Mouse (Mus musculus) intestine, postnatal 0 days (tissue): ENCODE results near the gene Ykt6. TPM values are rescaled to one million over a fixed set of nuclear protein-coding genes. Genes with fewer than 3 reads are reported as not detected.

Experiments
- ATAC-seq: fragments of 200-750 bp; cut with Nextera tagmentation; 2 replicates; pipeline ENCODE4 v1.8.0; 2017; ENCODE audit warnings: mild to moderate bottlenecking, moderate TSS enrichment, moderate library complexity
- H3K27ac ChIP-seq: fragments of 300-500 bp; sonication (generic); 2 replicates; pipeline ENCODE4 v1.5.1; 2014; ENCODE audit warnings: mild to moderate bottlenecking, low read depth, low read length, moderate library complexity
- H3K27me3 ChIP-seq: fragments of 300-500 bp; sonication (generic); replicated peaks from 2 replicates; pipeline ENCODE4 v1.6.1; 2014; ENCODE audit warnings: low read length, mixed read lengths; ENCODE audit not compliant: control insufficient read depth, insufficient read depth
- H3K36me3 ChIP-seq: fragments of 300-500 bp; sonication (generic); 2 replicates; pipeline ENCODE4 v1.6.1; 2014; ENCODE audit warnings: mild to moderate bottlenecking, moderate library complexity; ENCODE audit not compliant: control insufficient read depth, insufficient read depth
- H3K4me1 ChIP-seq: fragments of 300-500 bp; sonication (generic); replicated peaks from 2 replicates; pipeline ENCODE4 v1.6.1; 2014; ENCODE audit warnings: antibody characterized with exemption, low read length, mixed read lengths; ENCODE audit not compliant: control insufficient read depth, insufficient read depth
- H3K4me2 ChIP-seq: fragments of 300-500 bp; sonication (generic); replicated peaks from 2 replicates; pipeline ENCODE4 v1.6.1; 2014; ENCODE audit warnings: low read depth, mild to moderate bottlenecking, moderate library complexity
- H3K4me3 ChIP-seq: fragments of 300-500 bp; sonication (generic); 2 replicates; pipeline ENCODE4 v1.5.1; 2014; ENCODE audit warnings: low read depth, low read length
- H3K9ac ChIP-seq: fragments of 300-500 bp; sonication (generic); 2 replicates; pipeline ENCODE4 v1.6.1; 2014; ENCODE audit warnings: mild to moderate bottlenecking, low read depth, low read length
- H3K9me3 ChIP-seq: fragments of 300-500 bp; sonication (generic); 2 replicates; pipeline ENCODE4 v1.6.1; 2016; ENCODE audit warnings: mixed run types; ENCODE audit not compliant: control insufficient read depth
- CTCF ChIP-seq: sonication (generic); IDR thresholded peaks from 2 replicates; pipeline ENCODE4 v1.5.1; 2016; ENCODE audit warnings: low read depth, mild to moderate bottlenecking, control low read depth, antibody characterized with exemption, moderate library complexity
- WGBS: fragments of 180-500 bp; shearing (Covaris S2); extraction: QIAGEN DNeasy Blood & Tissue Kit; methylation state at CpG from one replicate; pipeline ENCODE4 v1.1.7; 2014; 5-methylcytosine and 5-hydroxymethylcytosine counted together
- polyA plus RNA-seq: library from polyadenylated mRNA; unstranded; fragments of >200 nt; fragmentation: Nextera tagmentation; extraction: Ambion mirVana; gene quantifications from 2 replicates; pipeline ENCODE4 v1.2.1, GENCODE M21; 2015

Ykt6 gene
- 50.9 and 53.8 TPM in 2 replicates for polyA plus RNA-seq

DNA sequence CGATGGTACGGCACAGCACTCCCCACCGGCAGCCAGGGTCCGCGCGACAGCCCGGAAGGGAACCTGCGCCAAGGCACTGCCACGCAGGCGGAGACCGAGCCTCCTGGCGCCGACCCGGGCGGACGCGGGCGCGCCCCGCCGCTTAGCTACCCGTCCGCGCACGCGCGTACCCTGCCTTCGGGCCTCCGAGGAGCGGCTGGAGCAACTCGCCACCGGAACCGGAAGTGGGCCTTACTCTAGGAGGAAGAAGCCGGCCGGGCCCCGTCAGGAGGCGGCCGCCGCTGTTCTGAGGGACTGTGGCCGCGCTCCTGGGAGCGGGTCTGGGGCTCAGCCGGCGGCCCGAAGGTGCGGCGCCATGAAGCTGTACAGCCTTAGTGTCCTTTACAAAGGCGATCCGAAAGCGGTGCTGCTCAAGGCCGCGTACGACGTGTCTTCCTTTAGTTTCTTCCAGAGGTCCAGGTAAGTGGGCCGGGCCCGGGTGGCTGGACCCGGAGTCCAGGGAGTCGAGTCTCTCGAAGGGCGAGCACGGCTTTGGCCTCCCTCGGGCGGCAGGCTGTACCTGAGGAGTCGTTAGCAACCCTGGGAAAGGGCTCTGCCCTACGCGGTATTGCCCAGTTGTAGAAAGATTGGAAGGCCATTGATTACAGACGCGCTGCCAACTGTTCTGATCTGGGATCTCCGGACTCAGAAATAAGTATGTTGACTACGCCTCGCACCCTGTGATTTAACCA, at the start of gene Ykt6:
Ykt6 (plus strand) TSS at position 148 of the 731 bp plus-strand sequence.
- Histone ChIP-seq H3K27ac (peak within 1 kb of the TSS; percentile 92), H3K4me2 (peak within 1 kb of the TSS; percentile 83), H3K27me3 (no peaks in the 10 kb centered on the region), H3K4me3 (peak within 1 kb of the TSS; percentile 94), H3K36me3 (peaks cover 5% of the 10 kb centered on the region), H3K9ac (peak within 1 kb of the TSS; percentile 97), H3K4me1 (peaks cover 7% of the 10 kb centered on the region; the same call in 1 of the 2 replicates), H3K9me3 (no peaks in the 10 kb centered on the region)
- WGBS, result under 1% methylated on average over 71 of the region's 71 CpGs
- no peak for TF ChIP-seq CTCF
- ATAC-seq, result peak; percentile 97

DNA sequence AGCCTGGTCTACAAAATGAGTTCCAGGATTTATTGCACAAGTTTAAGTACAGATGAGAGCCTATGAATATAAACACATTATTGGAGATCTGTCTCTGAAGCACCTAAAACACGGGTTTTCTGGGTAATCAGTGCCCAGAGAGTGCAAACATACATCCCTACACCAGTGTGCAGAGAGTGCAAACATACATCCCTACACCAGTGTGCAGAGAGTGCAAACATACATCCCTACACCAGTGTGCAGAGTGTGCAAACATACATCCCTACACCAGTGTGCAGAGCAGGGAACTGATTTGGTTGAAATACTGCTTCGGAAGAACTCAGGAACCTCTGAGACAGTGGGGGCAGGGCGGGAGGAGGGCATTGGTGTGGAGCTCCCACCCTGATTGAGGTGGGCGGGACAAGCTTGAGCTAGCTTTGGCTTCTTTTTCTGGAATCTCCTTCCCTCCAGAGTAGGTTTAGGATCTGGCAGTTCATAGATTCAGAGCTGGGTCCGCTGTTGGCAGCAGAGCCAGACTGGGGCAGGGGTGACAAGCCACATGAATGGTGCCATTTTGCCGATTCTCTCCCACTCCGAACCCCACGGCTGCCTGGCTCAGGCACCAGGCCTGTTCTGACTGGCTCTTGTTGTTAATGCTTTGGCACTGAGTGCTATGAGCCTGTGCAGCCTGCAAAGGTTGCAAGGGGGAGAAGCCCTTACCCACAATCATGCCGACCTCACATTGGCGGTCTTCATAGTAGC, 49.5 kb upstream of the Ykt6 start:
- no peak for ATAC-seq
- H3K4me2 ChIP-seq, result no peak overlapping the region
- H3K27me3 ChIP-seq, result no peaks in the 10 kb centered on the region
- no peak overlapping the region for H3K4me3 ChIP-seq
- H3K9me3 ChIP-seq, result no peaks in the 10 kb centered on the region
- 87% methylated on average over 10 of the region's 10 CpGs for WGBS
- H3K36me3 ChIP-seq, result no peaks in the 10 kb centered on the region
- H3K9ac ChIP-seq, result no peak overlapping the region
- H3K27ac ChIP-seq, result no peak overlapping the region
- no peak for TF ChIP-seq CTCF
- peaks cover 6% of the 10 kb centered on the region; the same call in 1 of the 2 replicates for H3K4me1 ChIP-seq

GRCm38 (mm10) chr11:5907096-5907495, 48.4 kb upstream of the Ykt6 start:
- Histone ChIP-seq H3K36me3 (no peaks in the 10 kb centered on the region), H3K27me3 (no peaks in the 10 kb centered on the region), H3K27ac (no peak overlapping the region), H3K4me2 (no peak overlapping the region), H3K9me3 (no peaks in the 10 kb centered on the region), H3K9ac (no peak overlapping the region), H3K4me1 (0 out of 2 replicates have a peak, but pooled peaks cover under 1% of the 10 kb centered on the region), H3K4me3 (no peak overlapping the region)
- WGBS, result 62% methylated on average over 5 of the region's 5 CpGs
- TF ChIP-seq CTCF, result no peak
- ATAC-seq, result no peak

DNA sequence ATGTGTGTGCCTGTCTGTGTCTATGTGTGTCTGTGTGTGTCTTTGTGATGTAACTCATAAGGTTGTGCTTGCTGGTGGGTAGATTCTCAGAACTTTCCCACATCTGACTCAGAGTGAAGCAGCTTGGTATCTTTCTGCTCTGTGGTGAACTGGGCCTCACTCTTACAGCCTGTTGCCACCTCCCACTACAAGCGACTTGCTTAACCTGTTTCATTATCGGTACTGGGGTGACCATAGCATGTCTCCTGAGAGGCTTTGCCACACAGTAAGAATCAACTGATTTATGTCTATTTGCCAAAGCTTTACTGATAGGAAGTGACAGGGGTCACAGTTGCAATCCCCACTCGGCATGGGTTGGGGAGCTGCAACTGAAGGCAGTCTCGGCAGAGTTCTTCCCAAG, 46.9 kb upstream of the Ykt6 start:
- H3K9me3 ChIP-seq, result no peaks in the 10 kb centered on the region
- WGBS, result 34% methylated on average over 4 of the region's 4 CpGs
- peak; percentile 80 for ATAC-seq
- no peaks in the 10 kb centered on the region for H3K4me1 ChIP-seq
- no peak overlapping the region for H3K9ac ChIP-seq
- no peaks in the 10 kb centered on the region for H3K36me3 ChIP-seq
- no peak for TF ChIP-seq CTCF
- H3K4me3 ChIP-seq, result no peak overlapping the region
- no peaks in the 10 kb centered on the region for H3K27me3 ChIP-seq
- H3K27ac ChIP-seq, result no peak overlapping the region
- H3K4me2 ChIP-seq, result no peak overlapping the region

GRCm38 (mm10) chr11:5912635-5913034, 42.9 kb upstream of the Ykt6 start:
- TF ChIP-seq CTCF, result peak; percentile 88
- no peak for ATAC-seq

DNA sequence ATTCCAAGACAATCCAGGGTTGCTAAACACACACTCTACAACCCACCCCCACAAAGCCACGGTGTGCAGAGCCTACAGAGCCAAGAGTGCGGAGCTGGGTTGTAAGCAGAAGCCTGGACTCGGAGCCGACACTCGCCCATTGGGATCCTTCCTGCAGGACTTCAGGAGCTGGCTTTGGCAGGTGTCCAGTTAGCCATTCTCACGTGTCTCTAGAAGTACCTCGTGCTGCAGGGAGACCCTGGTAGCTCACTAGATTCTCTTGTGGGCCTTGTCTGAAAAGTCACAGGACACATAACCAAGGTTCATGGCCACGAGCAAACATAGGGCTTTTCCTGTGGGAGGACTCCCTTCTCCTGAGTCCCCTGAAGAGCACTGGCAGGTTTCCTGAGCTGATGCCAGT, 42.2 kb upstream of the Ykt6 start:
- H3K27ac ChIP-seq, result no peak overlapping the region
- no peaks in the 10 kb centered on the region for H3K9me3 ChIP-seq
- WGBS, result 65% methylated on average over 8 of the region's 8 CpGs
- no peak for ATAC-seq
- no peaks in the 10 kb centered on the region for H3K4me1 ChIP-seq
- H3K9ac ChIP-seq, result no peak overlapping the region
- TF ChIP-seq CTCF, result no peak
- H3K27me3 ChIP-seq, result no peaks in the 10 kb centered on the region
- H3K4me3 ChIP-seq, result no peak overlapping the region
- no peaks in the 10 kb centered on the region for H3K36me3 ChIP-seq
- no peak overlapping the region for H3K4me2 ChIP-seq

More at GRCm38 (mm10) chr11:5912635-5913034, 42.9 kb upstream of the Ykt6 start:
- Histone ChIP-seq H3K27ac (no peak overlapping the region), H3K4me3 (no peak overlapping the region), H3K9ac (no peak overlapping the region), H3K4me1 (no peaks in the 10 kb centered on the region), H3K9me3 (no peaks in the 10 kb centered on the region), H3K4me2 (no peak overlapping the region), H3K36me3 (no peaks in the 10 kb centered on the region), H3K27me3 (no peaks in the 10 kb centered on the region)
- WGBS, result 33% methylated on average over 5 of the region's 5 CpGs
